Mouse (Mus musculus) left cerebral cortex, postnatal 4 days (tissue): ENCODE data around the gene Ccnk. TPM values are rescaled to one million over a fixed set of nuclear protein-coding genes. Genes with fewer than 3 reads are reported as not detected.
A peak's percentile ranks its signal among the peaks of the same experiment; 100 is the strongest.

Source experiments
- DNase-seq: peaks from one replicate; pipeline ENCODE4 v3.0.0-alpha.2; 2022
- intact Hi-C: fragments of 180-260 bp; cut with DNase I; formaldehyde crosslinking; loops from one replicate; pipeline ENCODE4 v1.15.1; 2025
- total RNA-seq, 2 experiments: library from RNA; stranded (reverse); gene quantifications; 2 replicates each; pipeline ENCODE4 v1.2.3; 2021

Gene Ccnk
- total RNA-seq, 2 experiments from 2014 or later: 39.0 to 40.2 TPM

GRCm38 (mm10) chr12:108181716-108182115 is 2.3 kb downstream of the Ccnk start:
- DNase-seq: no peak
- intact Hi-C loops: no loop called here

DNA sequence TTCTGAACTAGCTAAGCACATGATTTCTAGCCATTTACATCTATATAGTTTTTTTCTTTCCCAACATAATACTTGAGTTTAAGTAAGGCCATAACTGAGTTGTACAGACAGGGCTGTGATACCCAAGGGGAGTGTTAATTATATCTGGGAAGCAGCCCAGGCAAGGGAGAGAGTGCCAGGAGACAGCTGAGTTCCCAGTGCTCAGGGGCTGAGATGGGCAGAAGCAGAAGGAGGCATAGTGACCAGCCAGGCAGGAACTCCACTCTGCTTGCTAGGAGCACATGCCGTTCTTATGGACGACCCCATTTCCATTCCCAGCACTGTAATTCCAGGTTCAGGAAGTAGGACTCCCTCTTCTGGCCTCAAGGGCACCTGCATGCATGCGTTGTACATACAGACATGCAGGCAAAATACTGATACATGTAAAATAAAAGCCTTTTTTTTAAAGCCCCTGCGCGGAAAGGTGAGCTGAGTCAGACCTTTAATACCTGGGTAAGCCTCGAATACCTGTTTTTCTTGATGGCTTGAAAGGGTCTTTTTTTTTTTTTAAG is 8.2 kb downstream of the Ccnk start:
- DNase-seq: peak; percentile 59
- intact Hi-C loops: no loop called here

DNA sequence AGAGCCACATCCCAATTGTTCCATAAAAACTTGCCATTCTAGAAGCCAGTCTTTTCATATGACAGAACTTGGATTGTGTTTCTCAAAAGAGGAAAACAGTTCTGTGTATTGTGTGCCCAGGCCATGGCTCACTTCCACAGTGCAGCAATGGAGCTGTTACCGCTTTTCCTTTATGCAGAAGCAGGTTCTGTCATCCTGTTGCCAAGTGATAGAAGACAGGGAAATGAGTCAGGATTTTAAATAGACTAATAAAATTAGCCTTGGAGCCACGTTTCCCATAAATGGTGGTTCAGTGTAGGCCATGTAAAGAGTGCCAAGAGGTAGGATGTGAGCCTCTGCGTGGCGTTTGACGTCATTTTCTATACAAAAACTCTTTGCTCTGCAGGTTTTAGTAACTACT is 14.5 kb downstream of the Ccnk start:
- intact Hi-C loops: no loop called here
- no peak for DNase-seq

GRCm38 (mm10) chr12:108195761-108196160 is 16.4 kb downstream of the Ccnk start:
- no peak for DNase-seq
- intact Hi-C loops: no loop called here

DNA sequence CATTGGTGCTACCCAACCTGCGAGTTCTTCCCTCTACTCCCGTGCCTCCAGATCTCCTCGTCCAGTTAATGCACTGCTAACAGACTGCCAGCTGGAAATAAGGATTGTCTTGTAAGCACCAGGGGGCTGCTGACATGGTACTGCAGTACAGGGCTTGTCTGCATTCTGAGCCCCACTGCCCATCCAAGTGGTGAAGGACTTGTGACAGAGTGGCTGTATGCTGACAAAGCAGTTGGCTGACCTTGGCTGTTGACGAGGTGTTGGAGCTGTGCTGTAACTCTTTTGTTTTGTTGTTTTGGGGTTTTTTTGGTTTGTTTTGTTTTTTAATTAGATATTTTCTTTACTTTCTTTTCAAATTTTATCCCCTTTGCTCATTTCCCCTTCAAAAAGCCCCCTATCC is 19.1 kb downstream of the Ccnk start:
- DNase-seq: no peak
- intact Hi-C loops: no loop called here

- intact Hi-C loops: loop anchor here (10.0 kb wide), 1 partner anchor 305 kb away; no protein-coding TSS in a partner anchor
- no peak for DNase-seq
Measured at GRCm38 (mm10) chr12:108200094-108200493, 20.7 kb downstream of the Ccnk start.

DNA sequence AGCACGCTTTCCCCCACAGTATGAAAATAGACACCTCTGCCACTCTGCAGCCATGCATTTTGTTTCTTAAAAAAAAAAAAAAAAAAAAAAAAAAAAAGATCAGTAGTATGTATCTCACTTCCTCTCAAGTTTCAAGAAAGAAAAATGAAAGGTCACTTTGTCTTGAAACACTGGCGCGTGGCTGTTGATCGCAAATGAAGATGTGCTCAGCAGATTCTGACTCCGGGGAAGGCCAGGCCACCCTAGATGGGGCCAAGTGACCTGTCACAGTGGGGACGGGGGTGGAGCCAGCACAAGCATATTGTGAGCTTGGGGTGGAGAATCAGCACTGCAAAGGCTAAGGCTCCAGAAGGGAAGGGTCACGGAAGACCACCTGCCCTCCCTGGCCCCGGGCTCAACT is 24.5 kb downstream of the Ccnk start:
- no peak for DNase-seq
- intact Hi-C loops: loop anchor here (10.0 kb wide), 1 partner anchor 301 kb away; no protein-coding TSS in a partner anchor

GRCm38 (mm10) chr12:108204978-108205377 is 25.6 kb downstream of the Ccnk start:
- no peak for DNase-seq

GRCm38 (mm10) chr12:108206641-108207040 is 27.3 kb downstream of the Ccnk start:
- intact Hi-C loops: loop anchor here (5.0 to 10.0 kb wide), 2 partner anchors 66 to 298 kb away; no protein-coding TSS in a partner anchor
- DNase-seq: peak; percentile 90

More at GRCm38 (mm10) chr12:108204978-108205377, 25.6 kb downstream of the Ccnk start:
- intact Hi-C loops: loop anchor here (5.0 to 10.0 kb wide), 2 partner anchors 67 to 300 kb away; no protein-coding TSS in a partner anchor

DNA sequence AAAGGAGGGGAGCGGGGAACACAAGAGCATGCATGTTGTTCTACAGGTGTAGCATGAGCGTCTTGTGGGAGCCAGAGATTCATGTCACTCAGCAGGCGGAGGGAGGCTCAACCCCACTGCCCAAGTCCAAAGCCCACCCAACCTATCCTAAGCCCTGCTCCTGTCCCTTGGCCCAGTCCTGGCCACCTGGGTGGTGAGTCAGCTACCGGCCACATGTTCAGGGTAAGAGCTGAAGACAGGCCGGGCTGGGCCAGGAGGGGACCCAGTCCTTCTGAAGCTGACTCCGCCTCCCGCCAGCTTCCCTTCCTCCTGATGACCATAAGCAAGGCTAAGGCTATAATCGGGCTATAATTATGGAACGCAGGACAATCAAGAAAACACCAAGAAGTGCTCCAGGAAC is 28.8 kb downstream of the Ccnk start:
- DNase-seq: no peak
- intact Hi-C loops: loop anchor here (5.0 to 10.0 kb wide), 2 partner anchors 64 to 297 kb away; no protein-coding TSS in a partner anchor

GRCm38 (mm10) chr12:108208726-108209438 is 29.5 kb downstream of the Ccnk start:
- intact Hi-C loops: loop anchor here (5.0 to 10.0 kb wide), 2 partner anchors 63 to 296 kb away; no protein-coding TSS in a partner anchor
- DNase-seq: peak; percentile 88

DNA sequence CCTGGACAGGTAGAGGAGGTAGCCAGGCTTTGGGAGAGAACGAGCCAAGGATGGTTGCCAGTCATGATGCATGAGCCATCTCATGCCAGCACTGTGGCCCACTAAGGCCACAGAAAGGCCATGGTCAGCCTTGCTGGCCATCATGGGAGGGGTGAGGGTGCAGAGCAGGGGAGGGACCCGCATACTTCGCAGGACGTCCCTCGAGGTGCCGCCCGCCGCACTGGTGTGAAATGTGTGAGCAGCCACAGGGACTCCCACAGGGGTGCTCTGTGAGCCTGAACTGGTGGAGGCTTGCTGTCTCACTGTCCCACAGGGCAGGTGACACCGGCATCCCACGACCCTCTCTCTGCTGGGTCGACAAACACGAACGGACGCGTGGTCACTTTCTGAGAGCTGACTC is 31.2 kb downstream of the Ccnk start:
- intact Hi-C loops: no loop called here
- DNase-seq: no peak

DNA sequence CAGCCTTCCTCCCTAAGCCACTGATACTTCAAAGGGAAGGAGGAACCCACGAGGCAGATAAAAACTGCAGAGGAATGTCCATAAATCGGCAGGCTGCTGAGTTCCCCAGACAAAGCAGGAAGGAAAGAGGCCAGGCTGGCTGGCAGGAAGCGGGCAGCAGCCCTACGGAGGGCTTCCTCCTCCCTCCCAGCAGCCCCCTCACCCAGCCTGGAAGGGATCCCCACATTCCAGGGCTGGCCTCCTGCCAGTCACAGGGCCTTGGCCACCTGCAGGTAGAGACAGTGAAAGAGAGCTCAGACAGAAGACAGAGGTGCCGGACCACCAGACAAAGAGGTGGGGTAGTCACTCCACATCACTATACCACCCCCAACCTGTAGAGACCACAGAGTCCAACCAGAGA is 32.7 kb downstream of the Ccnk start:
- intact Hi-C loops: no loop called here
- no peak for DNase-seq

DNA sequence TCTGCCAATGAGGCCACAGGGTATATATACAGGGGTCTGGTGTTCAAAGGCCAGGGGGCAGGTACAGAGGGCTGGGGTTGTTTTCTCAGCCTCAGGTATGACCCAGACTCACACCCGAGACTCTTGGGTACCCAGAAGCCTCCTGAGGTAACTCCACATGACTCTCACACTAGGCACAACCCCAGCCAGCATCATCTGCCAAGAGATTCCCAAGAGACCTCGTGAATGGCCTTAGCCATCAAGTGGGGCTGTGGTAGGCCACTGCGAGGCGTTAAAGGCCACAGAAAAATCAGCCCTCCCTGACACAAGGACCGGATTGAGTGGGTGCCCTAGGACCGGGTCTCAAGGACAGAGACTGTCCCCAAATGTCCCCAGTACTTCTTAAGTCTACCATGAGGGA is 33.1 kb downstream of the Ccnk start:
- intact Hi-C loops: no loop called here
- no peak for DNase-seq

- intact Hi-C loops: no loop called here
- DNase-seq: no peak
Measured at GRCm38 (mm10) chr12:108213090-108214041, 34.0 kb downstream of the Ccnk start.

DNA sequence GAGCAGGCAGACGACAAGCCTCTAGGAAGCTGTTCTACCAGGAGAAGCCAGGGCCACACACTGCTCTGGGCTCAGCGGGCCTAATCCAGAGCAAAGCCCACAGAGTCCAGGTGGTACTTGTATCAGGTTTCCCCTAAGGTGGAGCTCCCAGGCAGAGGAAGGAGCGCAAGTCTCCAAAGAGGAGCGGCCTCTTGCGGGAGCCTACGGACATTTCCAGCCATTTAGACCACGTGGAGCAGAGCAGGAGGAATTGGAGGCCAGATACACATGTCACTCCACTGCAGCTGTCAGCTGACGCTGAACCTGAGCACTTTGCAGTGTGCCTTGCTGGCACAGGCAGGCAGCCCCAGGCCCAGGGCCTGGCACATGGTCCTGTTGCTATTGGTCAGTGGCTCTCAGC is 35.7 kb downstream of the Ccnk start:
- DNase-seq: no peak
- intact Hi-C loops: no loop called here

- no peak for DNase-seq
- intact Hi-C loops: no loop called here
Measured at GRCm38 (mm10) chr12:108216611-108217370, 37.4 kb downstream of the Ccnk start.

GRCm38 (mm10) chr12:108217572-108217971 is 38.2 kb downstream of the Ccnk start:
- intact Hi-C loops: no loop called here

DNA sequence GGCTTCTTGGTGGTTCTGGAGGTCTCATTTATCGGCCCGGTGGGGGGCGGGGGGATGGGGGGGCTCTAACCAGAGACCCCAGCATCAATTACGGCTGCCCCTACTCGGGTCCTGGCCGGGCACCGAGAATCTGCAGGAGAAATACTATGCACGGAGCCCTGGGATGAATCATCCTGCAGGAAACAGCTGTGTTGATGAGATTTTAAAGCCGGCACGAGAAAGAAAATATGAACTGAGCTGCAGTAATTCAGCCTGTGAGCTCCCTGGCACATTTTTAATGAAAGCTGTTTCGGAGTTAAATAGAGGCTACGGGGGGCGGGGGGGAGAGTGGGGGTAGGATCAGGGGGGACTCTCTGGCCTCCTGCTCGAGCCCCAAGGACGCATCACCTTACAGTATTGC is 39.8 kb downstream of the Ccnk start:
- no peak for DNase-seq
- intact Hi-C loops: no loop called here

More at GRCm38 (mm10) chr12:108217572-108217971, 38.2 kb downstream of the Ccnk start:
- DNase-seq: peak; percentile 77
